Mouse (Mus musculus) embryo, embryonic 10.5 days (tissue): ENCODE data around the gene Prr14l.
"Not testable (repeated sequence)": the region's sequence is repeated elsewhere in the genome, so short reads cannot be mapped to it uniquely, and the experiment has no call there.

Experiments used
- DNase-seq: peaks from one replicate; pipeline ENCODE4 v3.0.0-alpha.2; 2015; ENCODE audit warnings: low spot score

Prr14l gene

DNA sequence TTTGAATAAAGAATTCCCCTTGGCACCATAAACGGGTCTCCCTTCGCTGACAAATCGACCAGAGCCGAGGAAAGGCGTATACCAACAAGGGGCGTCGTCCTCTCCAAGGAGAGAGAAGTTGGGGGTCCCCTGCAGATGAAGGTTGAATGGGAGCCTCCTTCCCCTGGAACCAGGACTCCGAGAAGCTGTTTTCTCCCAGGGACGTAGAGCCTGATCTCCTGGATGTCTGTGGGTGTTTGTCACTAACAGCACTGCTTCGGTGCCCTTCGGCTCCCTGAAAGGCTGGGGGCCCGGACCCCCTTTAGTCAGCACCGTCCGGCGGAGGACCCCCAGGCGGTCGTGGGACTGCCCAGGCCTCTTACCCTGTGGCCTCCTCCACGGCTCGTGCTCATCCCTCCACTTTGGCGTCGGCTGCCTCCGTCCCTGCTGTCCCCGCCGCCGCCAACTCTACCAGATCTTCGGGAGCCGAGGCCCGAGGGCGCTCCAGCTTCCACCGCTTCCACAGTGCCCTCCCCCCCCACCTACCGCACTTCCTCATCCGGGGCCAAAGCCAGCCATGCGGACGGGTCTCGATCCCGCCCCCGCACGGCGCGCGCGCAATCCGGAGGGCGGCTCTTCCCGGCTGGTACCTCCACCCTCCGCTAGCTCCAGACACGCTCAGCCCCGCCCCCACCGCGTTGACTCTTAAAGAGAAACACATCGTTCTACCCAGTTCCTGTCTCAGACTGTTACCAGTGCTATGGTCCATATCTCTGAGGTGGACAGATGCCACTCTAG, at the start of gene Prr14l:
Gene Prr14l, minus strand, starts transcription at position 526 of the 777 bp plus-strand sequence.
- DNase-seq, result peak; percentile 98

DNA sequence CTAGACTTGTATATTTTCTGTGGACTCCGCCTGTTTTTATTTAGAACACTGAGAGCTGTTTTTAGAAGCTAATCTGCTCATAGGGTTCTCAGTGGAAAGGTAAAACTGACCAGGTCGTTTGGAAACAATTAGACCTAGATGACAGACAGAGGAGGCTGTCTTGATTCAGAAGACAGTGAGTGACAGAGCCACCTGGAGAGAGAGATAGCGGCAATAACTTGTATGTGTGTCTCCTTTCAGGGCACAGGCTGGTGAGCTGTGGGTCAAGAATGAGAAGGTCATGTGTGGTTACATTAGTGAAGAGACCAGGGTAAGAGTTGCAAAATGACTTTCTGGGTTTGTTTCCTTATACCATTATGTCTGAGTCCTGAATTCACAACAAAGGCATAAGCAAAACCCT, 32.7 kb upstream of the Prr14l start:
- no peak for DNase-seq

GRCm38 (mm10) chr5:32872346-32872745, 18.3 kb upstream of the Prr14l start:
- no peak for DNase-seq

DNA sequence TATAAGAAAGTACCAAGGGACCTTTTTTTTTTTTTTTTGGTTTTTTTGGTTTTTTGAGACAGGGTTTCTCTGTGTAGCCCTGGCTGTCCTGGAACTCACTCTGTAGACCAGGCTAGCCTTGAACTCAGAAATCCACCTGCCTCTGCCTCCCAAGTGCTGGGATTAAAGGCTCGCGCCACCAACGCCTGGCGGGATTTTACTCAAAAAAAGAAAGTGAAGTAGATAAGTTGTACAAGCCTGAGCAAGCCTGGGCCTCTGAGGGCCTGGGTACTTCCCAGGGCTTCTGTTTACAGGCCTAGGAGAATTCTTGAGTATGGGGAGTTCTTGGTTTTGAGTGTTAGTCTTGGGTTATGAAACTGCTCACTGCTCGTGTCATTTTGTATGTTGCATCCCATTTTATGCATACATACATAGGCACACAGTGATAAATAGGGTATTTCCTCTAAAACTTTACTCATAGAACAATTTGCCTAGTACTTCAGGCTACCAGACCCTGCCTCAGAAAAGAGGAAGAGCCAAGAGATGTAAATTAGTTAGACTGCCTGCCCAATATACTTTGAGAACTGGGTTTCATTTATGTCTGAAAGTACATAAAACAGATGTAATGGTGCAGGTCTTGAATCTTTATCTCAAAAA, 15.5 kb upstream of the Prr14l start:
- no peak for DNase-seq

GRCm38 (mm10) chr5:32863253-32864228, 9.5 kb upstream of the Prr14l start, which contains the start of gene Depdc5:
TSS of gene Depdc5 (plus strand) at chr5:32863701.
- peak; percentile 93 for DNase-seq

DNA sequence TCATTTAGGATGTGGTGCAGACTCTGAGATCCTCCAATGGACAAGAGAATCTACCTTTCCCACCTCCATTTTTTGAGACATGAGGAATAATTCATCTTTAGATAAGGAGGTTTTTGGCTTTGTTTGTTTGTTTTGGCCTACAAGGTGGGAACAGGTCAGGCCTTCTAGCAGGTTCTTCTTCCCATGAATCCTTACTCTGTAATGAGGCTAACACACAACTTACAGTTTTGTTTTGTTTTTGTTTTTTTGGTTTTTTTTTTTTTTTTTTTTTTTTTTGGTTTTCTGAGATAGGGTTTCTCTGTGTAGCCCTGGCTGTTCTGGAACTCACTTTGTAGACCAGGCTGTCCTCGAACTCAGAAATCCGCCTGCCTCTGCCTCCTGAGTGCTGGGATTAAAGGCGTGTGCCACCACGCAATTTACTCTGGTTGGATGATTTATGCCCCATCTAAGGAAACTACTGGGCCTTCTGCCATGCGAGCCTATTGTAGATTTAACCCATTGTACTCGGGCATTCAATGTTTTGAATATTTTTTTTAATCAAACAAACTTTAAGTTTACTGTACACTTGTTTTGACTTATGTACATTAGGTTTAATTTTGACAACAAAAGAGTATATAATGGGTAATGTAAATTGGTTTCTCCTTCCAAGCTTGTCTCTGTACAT, 8.5 kb upstream of the Prr14l start:
- DNase-seq, result no peak

DNA sequence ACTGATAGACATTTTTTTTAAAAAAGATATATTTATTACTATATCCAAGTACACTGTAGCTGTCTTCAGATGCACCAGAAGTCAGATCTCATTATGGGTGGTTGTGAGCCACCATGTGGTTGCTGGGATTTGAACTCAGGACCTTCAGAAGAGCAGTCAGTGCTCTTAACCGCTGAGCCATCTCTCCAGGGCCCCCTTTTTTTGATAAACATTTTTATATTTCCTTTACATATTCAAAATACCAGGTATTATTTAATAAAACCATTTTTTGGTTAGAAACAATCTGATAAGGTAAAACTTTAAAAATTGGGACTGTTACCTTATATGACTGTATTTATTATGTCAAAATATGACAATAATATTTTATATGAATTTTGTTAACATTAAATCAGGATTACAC, 7.0 kb upstream of the Prr14l start:
- no peak for DNase-seq

GRCm38 (mm10) chr5:32857781-32858220, 3.7 kb upstream of the Prr14l start:
- DNase-seq, result peak; percentile 83

- not testable (repeated sequence) for DNase-seq
Observed at GRCm38 (mm10) chr5:32855274-32855673, 1.2 kb upstream of the Prr14l start.

DNA sequence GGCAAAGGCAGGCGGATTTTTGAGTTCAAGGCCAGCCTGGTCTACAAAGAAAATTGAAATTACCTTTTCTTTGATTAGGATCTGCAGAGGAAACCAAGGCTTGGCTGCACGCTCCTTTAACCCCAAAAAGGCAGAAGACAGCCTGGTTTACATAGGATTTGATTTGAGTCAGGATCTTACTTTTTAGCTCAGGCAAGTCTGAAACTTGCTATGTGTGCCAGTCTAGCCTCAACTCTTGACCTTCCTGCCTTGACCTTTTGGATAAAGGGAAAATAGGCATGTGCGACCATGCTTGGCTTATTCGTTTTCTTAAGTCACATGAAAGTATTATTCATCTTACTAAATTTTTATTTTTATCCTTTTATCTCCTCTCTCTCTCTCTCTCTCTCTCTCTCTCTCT, 762 bp upstream of the Prr14l start:
- DNase-seq, result no peak

GRCm38 (mm10) chr5:32852026-32852425, 2.0 kb downstream of the Prr14l start:
- DNase-seq, result no peak

- not testable (repeated sequence) for DNase-seq
Observed at GRCm38 (mm10) chr5:32849580-32849979, 4.5 kb downstream of the Prr14l start.

- DNase-seq, result no peak
Observed at GRCm38 (mm10) chr5:32849178-32849577, 4.9 kb downstream of the Prr14l start.

GRCm38 (mm10) chr5:32840029-32840428, 14.0 kb downstream of the Prr14l start:
- DNase-seq, result no peak

DNA sequence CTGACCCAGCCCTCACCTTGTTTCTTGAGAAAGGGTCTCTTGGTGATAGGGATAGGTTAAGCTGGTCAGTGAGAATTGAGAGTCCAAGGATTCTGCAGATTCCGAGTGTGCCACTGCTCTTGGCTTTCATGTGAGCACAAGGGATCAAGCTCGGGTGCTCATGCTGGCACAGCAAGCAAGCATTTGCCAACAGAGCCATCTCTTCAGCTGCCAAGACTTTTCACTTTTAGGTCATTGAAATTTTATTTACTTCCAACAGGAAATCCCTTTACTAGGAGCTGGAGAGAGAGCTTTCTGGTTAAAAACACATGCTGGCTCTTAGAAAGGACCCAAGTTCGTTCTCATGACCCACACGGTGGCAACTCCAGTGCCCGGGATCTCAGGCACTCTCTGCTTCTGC, 17.1 kb downstream of the Prr14l start:
- DNase-seq, result no peak

- no peak for DNase-seq
Observed at GRCm38 (mm10) chr5:32834497-32834896, 19.6 kb downstream of the Prr14l start.

DNA sequence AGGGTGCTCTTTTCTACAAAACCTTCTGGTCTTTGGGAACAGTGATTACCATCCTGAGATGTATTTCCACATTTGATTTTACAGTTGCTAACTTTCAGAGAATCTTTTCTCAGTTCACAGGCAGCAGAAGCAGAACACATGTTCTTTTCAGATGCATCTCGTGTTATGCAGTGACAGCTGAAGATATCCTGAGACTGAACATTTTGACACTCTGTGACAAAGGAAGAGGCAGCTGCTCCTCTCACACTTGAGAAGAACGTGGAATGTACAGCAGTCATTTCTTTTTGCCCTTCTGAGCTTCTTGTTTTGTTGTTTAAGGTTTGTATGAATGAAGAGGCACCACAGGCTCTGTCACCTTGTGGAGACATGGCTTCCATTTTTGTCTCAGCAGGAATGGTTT, 24.0 kb downstream of the Prr14l start:
- no peak for DNase-seq

GRCm38 (mm10) chr5:32828766-32829165, 25.3 kb downstream of the Prr14l start:
- DNase-seq, result not testable (repeated sequence)

GRCm38 (mm10) chr5:32827009-32827408, 27.0 kb downstream of the Prr14l start, which contains the start of gene Gm20671:
TSS of gene Gm20671 (minus strand) at chr5:32827109.
- DNase-seq, result no peak

- no peak for DNase-seq
Observed at GRCm38 (mm10) chr5:32820471-32820870, 33.6 kb downstream of the Prr14l start.

GRCm38 (mm10) chr5:32815396-32815795, 38.7 kb downstream of the Prr14l start:
- no peak for DNase-seq

DNA sequence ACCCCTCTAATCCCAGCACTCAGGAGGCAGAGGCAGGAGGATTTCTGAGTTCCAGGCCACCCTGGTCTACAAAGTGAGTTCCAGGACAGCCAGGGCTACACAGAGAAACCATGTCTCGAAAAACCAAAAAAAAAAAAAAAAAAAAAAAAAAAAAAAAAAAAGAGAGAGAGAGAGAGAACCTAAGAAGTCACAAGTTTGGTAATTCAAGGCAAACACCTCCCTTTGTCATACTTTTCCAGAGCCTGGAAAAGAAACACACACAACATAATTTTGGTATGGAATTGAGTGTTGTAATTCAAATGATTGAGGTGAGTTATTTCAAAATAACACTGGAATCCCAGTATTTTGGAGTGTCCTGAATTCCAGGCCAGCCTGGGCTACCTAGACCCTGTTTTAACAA, 67.6 kb downstream of the Prr14l start:
- DNase-seq, result not testable (repeated sequence)
